Mouse (Mus musculus): ENCODE data around the gene Cib2.

DNA sequence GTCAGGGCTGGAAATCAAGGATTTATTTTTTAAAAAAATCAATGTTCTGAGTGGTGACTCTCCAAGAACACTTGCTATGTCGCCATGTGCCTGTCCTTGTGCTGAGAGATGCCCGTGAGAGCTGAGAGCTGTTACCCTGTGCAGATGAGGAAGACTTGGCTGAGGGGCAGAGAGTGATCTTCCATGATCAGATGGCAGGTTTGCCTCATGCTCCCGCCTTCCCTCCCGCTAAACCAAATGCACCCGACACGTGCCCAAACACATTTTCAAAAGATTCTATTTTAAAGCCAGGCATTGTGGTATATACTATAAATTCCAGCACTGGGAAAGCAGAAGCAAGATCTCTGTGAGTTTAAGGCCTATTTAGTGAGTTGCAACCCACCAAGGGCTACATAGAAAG, 29.2 kb downstream of the Cib2 start:
- no peak for TF ChIP-seq CTCF (IDR thresholded peaks at IDR 0.05 in 2 of 3, conservative IDR thresholded peaks at IDR 0.05 in 1 of 3; ENCODE audit: control insufficient read depth in 1 of 3, insufficient read depth in 1 of 3, low read depth in 2 of 3, low read length in 3 of 3, poor library complexity in 1 of 3, severe bottlenecking in 1 of 3)
- TF ChIP-seq GABPA (IDR thresholded peaks at IDR 0.05; ENCODE audit: low read depth, low read length): no peak
- TF ChIP-seq CHD2 (IDR thresholded peaks at IDR 0.05; ENCODE audit: low read length): no peak
- no peak for TF ChIP-seq MYC (IDR thresholded peaks at IDR 0.05; ENCODE audit: low read depth, low read length)

Data from MEL (cell line).